Mouse (Mus musculus) left cerebral cortex, adult 11 months (tissue): ENCODE results near the gene Scgb2b7.
"Not testable (repeated sequence)": the region's sequence is repeated elsewhere in the genome, so short reads cannot be mapped to it uniquely, and the experiment has no call there.

Experiments
- DNase-seq: peaks from one replicate; pipeline ENCODE4 v3.0.0; 2022; ENCODE audit warnings: low spot score

Gene Scgb2b7

DNA sequence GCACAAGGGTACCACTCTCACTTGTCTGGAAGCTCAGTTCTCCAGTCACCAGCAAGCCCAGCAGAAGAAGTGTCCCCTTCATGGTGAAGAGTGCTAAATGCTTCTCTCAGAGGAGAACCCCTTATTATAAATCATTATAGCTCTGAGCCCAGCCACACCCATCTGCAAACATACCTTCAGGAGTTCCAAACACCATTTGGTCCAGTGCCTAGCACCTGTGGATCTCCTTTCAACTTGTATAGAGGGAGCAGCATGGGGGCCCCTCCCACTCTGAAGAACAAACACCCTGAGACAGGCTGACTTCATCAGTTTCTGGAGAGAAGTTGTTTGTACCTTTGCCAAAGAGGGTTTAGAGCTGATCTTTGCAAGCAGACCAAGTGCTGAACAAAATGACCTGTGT is at the start of gene Scgb2b7:
TSS of gene Scgb2b7 (minus strand) at position 101 of the 400 bp plus-strand sequence.
- not testable (repeated sequence) for DNase-seq

DNA sequence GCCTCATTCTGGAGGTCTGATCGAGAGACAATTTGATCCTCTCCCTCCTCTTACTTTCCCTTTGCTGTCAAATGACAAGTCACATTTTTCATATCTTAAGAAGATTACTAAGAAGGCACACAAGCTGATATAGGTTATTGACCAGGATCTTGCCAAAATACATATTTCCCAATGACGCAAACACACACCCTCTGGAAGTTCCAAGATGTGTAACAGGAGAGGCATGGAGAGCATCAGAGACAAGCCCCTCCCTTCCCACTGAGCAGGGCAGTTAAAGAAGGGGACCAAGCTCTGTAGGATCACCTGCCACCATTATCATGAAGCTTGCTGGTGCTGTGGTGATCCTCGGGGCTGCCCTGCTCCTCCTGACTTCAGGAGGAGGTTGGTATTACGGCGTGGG is 6.8 kb upstream of the Scgb2b7 start, which contains the start of gene Scgb1b7:
TSS of gene Scgb1b7 (plus strand) at position 301 of the 400 bp plus-strand sequence.
- not testable (repeated sequence) for DNase-seq
